Mouse (Mus musculus) midbrain, postnatal 0 days (tissue): ENCODE results near the gene Iah1. TPM values are rescaled to one million over a fixed set of nuclear protein-coding genes. Genes with fewer than 3 reads are reported as not detected.

ENCODE experiments used
- ATAC-seq: fragments of 200-750 bp; cut with Nextera tagmentation; 2 replicates; pipeline ENCODE4 v1.8.0; 2017; ENCODE audit warnings: moderate number of reproducible peaks, mild to moderate bottlenecking, moderate TSS enrichment, moderate library complexity; ENCODE audit not compliant: low FRiP score
- DNase-seq: peaks from one replicate; pipeline ENCODE4 v3.0.0-alpha.2; 2015; ENCODE audit warnings: low spot score
- H3K27ac ChIP-seq: fragments of 300-500 bp; sonication (generic); 2 replicates; pipeline ENCODE4 v1.5.1; 2014; ENCODE audit warnings: low read depth, mild to moderate bottlenecking, low read length, mixed read lengths
- H3K27me3 ChIP-seq: fragments of 300-500 bp; sonication (generic); 2 replicates; pipeline ENCODE4 v1.6.1; 2014; ENCODE audit warnings: low read length, control low read depth, mixed read lengths; ENCODE audit not compliant: insufficient read depth
- H3K36me3 ChIP-seq: fragments of 300-500 bp; sonication (generic); 2 replicates; pipeline ENCODE4 v1.6.1; 2014; ENCODE audit warnings: low read length, control low read depth, mixed read lengths; ENCODE audit not compliant: insufficient read depth
- H3K4me1 ChIP-seq: fragments of 300-500 bp; sonication (generic); 2 replicates; pipeline ENCODE4 v1.6.1; 2014; ENCODE audit warnings: mild to moderate bottlenecking, control low read depth, antibody characterized with exemption, low read length, mixed read lengths; ENCODE audit not compliant: insufficient read depth
- H3K4me2 ChIP-seq: fragments of 300-500 bp; sonication (generic); 2 replicates; pipeline ENCODE4 v1.6.1; 2014; ENCODE audit warnings: low read depth, mild to moderate bottlenecking, low read length, mixed read lengths; ENCODE audit not compliant: poor library complexity, severe bottlenecking
- H3K4me3 ChIP-seq: fragments of 300-500 bp; sonication (generic); 2 replicates; pipeline ENCODE4 v1.5.1; 2014; ENCODE audit warnings: low read depth, mild to moderate bottlenecking, low read length, moderate library complexity
- H3K9ac ChIP-seq: fragments of 300-500 bp; sonication (generic); replicated peaks from 2 replicates; pipeline ENCODE4 v1.6.1; 2014; ENCODE audit warnings: mild to moderate bottlenecking, low read length, moderate library complexity, mixed read lengths; ENCODE audit not compliant: poor library complexity, severe bottlenecking
- H3K9me3 ChIP-seq: fragments of 300-500 bp; sonication (generic); 2 replicates; pipeline ENCODE4 v1.6.1; 2016; ENCODE audit warnings: low read length, control low read depth
- CTCF ChIP-seq: IDR thresholded peaks from 2 replicates; pipeline ENCODE4 v1.5.1; 2016; ENCODE audit warnings: antibody characterized with exemption, mild to moderate bottlenecking
- WGBS: fragments of 180-500 bp; shearing (Covaris S2); extraction: QIAGEN DNeasy Blood & Tissue Kit; methylation state at CpG from one replicate; pipeline ENCODE4 v1.1.7; 2014; 5-methylcytosine and 5-hydroxymethylcytosine counted together
- polyA plus RNA-seq: library from polyadenylated mRNA; unstranded; fragments of >200 nt; fragmentation: Nextera tagmentation; extraction: Ambion mirVana; gene quantifications from 2 replicates; pipeline ENCODE4 v1.2.1, GENCODE M21; 2015
- total RNA-seq: library from RNA; depleted of rRNA; stranded (reverse); fragments of >200 nt; gene quantifications from 2 replicates; pipeline ENCODE4 v1.2.3, GENCODE M21; 2014

Gene Iah1
- total and polyA plus RNA-seq, 2 experiments from 2014 or later = 19.8 to 22.2 TPM

DNA sequence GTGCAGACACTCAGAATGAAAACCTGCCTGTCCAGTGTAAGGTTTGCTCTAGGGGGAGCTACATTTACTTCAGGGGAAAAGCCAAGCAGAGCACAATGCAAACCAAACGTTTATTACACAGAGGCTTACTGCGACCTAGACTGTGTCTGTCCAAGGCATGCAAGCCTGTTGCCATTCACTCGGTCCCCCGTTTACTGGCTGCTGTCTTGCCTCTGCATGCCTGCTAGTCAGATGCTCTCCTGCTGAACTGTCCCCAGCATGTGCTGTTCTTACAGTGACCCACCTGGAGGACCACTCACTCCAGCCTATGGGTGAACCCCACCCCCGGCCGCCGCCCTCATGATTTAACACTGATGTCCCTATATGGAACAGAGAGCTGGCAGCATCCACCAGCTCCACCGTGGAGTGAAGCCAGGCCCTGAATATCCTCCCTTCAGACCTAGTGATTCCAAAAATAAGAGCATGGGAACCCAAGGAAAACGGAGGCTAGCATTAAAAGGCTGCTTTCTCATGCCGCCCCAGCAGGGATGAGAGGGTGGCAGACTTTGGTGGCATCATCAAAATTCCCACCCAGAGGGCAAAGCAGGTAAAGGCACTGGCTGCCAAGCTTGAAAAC, 14.9 kb downstream of the Iah1 start:
- Histone ChIP-seq H3K4me3 (no peak overlapping the region), H3K36me3 (peaks cover 47% of the 10 kb centered on the region), H3K27ac (no peak overlapping the region), H3K4me2 (no peak overlapping the region), H3K27me3 (no peaks in the 10 kb centered on the region), H3K4me1 (no peaks in the 10 kb centered on the region), H3K9ac (no peak overlapping the region), H3K9me3 (no peaks in the 10 kb centered on the region)
- WGBS = 91% methylated on average over 10 of the region's 10 CpGs
- no peak for ATAC-seq
- DNase-seq = no peak
- no peak for TF ChIP-seq CTCF

GRCm38 (mm10) chr12:21331711-21332110, 15.5 kb downstream of the Iah1 start:
- 79% methylated on average over 6 of the region's 6 CpGs for WGBS
- peaks cover 47% of the 10 kb centered on the region for H3K36me3 ChIP-seq
- TF ChIP-seq CTCF = no peak
- H3K4me1 ChIP-seq = no peaks in the 10 kb centered on the region
- no peaks in the 10 kb centered on the region for H3K9me3 ChIP-seq
- no peak overlapping the region for H3K4me3 ChIP-seq
- DNase-seq (no peak), ATAC-seq (no peak)
- H3K27ac ChIP-seq = no peak overlapping the region
- no peaks in the 10 kb centered on the region for H3K27me3 ChIP-seq
- no peak overlapping the region for H3K9ac ChIP-seq
- no peak overlapping the region for H3K4me2 ChIP-seq

- no peak for DNase-seq
- H3K36me3 ChIP-seq = peaks cover 36% of the 10 kb centered on the region
Measured at GRCm38 (mm10) chr12:21333021-21333420, 16.8 kb downstream of the Iah1 start.

GRCm38 (mm10) chr12:21333766-21334165, 17.6 kb downstream of the Iah1 start:
- Histone ChIP-seq H3K27ac (no peak overlapping the region), H3K4me3 (no peak overlapping the region), H3K27me3 (no peaks in the 10 kb centered on the region), H3K4me2 (no peak overlapping the region), H3K9ac (no peak overlapping the region), H3K9me3 (no peaks in the 10 kb centered on the region), H3K4me1 (no peaks in the 10 kb centered on the region), H3K36me3 (peaks cover 34% of the 10 kb centered on the region)
- no peak for TF ChIP-seq CTCF
- 95% methylated on average over 5 of the region's 5 CpGs for WGBS
- DNase-seq (no peak), ATAC-seq (no peak)

More at GRCm38 (mm10) chr12:21333021-21333420, 16.8 kb downstream of the Iah1 start:
- Histone ChIP-seq H3K4me1 (no peaks in the 10 kb centered on the region), H3K9ac (no peak overlapping the region), H3K4me2 (no peak overlapping the region), H3K4me3 (no peak overlapping the region), H3K27ac (no peak overlapping the region), H3K9me3 (no peaks in the 10 kb centered on the region), H3K27me3 (no peaks in the 10 kb centered on the region)
- 97% methylated on average over 7 of the region's 7 CpGs for WGBS
- no peak for ATAC-seq
- TF ChIP-seq CTCF = no peak

- H3K4me1 ChIP-seq = no peaks in the 10 kb centered on the region
- no peak for TF ChIP-seq CTCF
- DNase-seq (no peak), ATAC-seq (no peak)
- H3K4me3 ChIP-seq = no peak overlapping the region
- WGBS = 91% methylated on average over 7 of the region's 7 CpGs
- no peak overlapping the region for H3K9ac ChIP-seq
- H3K4me2 ChIP-seq = no peak overlapping the region
- H3K27me3 ChIP-seq = no peaks in the 10 kb centered on the region
- no peak overlapping the region for H3K27ac ChIP-seq
- no peaks in the 10 kb centered on the region for H3K9me3 ChIP-seq
- peaks cover 38% of the 10 kb centered on the region for H3K36me3 ChIP-seq
Measured at GRCm38 (mm10) chr12:21335869-21336268, 19.7 kb downstream of the Iah1 start.

GRCm38 (mm10) chr12:21337171-21337570, 21.0 kb downstream of the Iah1 start:
- H3K9me3 ChIP-seq = no peaks in the 10 kb centered on the region
- no peaks in the 10 kb centered on the region for H3K27me3 ChIP-seq
- peaks cover 30% of the 10 kb centered on the region for H3K36me3 ChIP-seq
- DNase-seq (no peak), ATAC-seq (no peak)
- no peak overlapping the region for H3K27ac ChIP-seq
- no peak overlapping the region for H3K4me3 ChIP-seq
- 98% methylated on average over 5 of the region's 5 CpGs for WGBS
- no peak overlapping the region for H3K9ac ChIP-seq
- no peaks in the 10 kb centered on the region for H3K4me1 ChIP-seq
- no peak for TF ChIP-seq CTCF
- no peak overlapping the region for H3K4me2 ChIP-seq
